Mouse (Mus musculus) bone marrow macrophage, adult 2 months (primary cell): ENCODE measurements around the gene Mical3. TPM values are rescaled to one million over a fixed set of nuclear protein-coding genes. Genes with fewer than 3 reads are reported as not detected.
"Not testable (repeated sequence)": the region's sequence is repeated elsewhere in the genome, so short reads cannot be mapped to it uniquely, and the experiment has no call there.

Experiments
- H3K27ac ChIP-seq: 2 replicates; pipeline ENCODE4 v1.5.1; 2012; ENCODE audit warnings: low read depth, low read length; ENCODE audit not compliant: insufficient read depth
- H3K4me1 ChIP-seq: 2 replicates; pipeline ENCODE4 v1.6.1; 2012; ENCODE audit warnings: low read length; ENCODE audit not compliant: control insufficient read depth, insufficient read depth
- H3K4me3 ChIP-seq: 2 replicates; pipeline ENCODE4 v1.5.1; 2012; ENCODE audit warnings: mild to moderate bottlenecking, low read length, moderate library complexity; ENCODE audit not compliant: insufficient read depth
- CTCF ChIP-seq: IDR thresholded peaks from 2 replicates; pipeline ENCODE4 v1.5.1; 2012; ENCODE audit warnings: low read depth, mild to moderate bottlenecking, low read length, moderate library complexity
- POLR2A ChIP-seq: IDR thresholded peaks from 2 replicates; pipeline ENCODE4 v1.6.1; 2012; ENCODE audit warnings: mild to moderate bottlenecking, low read depth, low read length, borderline replicate concordance
- polyA plus RNA-seq: library from polyadenylated mRNA; stranded (reverse); fragments of >200 nt; gene quantifications from 2 replicates; pipeline ENCODE4 v1.2.4, GENCODE M21; 2012; ENCODE audit not compliant: missing spikeins, insufficient read depth, insufficient read length

Mical3 gene
- polyA plus RNA-seq, 1 experiment, result 4.1 TPM

DNA sequence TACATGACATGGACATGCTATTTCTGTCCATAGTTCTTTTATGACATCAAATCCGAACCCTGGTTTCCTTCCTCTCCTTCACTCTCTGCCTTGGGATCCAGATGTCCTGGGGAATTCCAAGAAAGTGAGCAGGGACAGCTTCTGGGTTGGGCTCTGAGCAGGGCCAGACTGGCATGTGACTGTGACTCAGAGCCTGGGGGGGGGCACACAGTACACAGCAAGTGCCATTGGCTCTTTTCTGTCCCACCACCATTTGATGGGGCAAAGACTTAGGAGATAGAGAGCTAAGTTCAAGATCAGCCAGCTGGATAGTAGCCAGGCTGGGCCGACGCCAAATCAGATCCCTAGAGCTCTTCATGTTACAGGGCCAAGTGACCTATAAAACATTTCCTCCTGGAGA, 203.0 kb downstream of the Mical3 start:
- no peak for TF ChIP-seq CTCF
- no peak for TF ChIP-seq POLR2A
- Histone ChIP-seq H3K4me1 (peaks cover 28% of the 10 kb centered on the region), H3K27ac (0 out of 2 replicates have a peak overlapping the region, but pooled peaks have one; percentile 5), H3K4me3 (no peak overlapping the region)

DNA sequence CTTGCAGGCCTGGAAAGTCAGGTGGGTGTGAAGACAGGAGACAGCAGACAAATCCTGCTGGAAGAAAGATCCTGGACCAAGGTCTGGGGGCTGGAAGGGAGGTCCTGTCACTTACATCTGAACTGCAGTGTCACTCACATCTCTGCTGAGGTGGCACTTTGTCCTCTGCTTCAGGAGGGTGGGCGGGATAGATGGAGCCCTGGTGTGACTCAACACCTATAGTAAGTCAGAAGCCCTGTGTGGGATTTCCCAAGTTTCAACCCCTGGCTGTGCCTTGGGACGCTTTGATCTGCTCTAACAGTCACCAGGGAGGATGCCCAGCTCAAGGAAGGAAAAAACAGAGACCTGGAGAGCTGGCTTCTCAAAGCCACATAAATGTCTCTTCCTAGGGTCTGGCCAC, 203.9 kb downstream of the Mical3 start:
- no peak overlapping the region for H3K27ac ChIP-seq
- no peak overlapping the region for H3K4me3 ChIP-seq
- H3K4me1 ChIP-seq, result peaks cover 19% of the 10 kb centered on the region
- TF ChIP-seq POLR2A (no peak), CTCF (no peak)

DNA sequence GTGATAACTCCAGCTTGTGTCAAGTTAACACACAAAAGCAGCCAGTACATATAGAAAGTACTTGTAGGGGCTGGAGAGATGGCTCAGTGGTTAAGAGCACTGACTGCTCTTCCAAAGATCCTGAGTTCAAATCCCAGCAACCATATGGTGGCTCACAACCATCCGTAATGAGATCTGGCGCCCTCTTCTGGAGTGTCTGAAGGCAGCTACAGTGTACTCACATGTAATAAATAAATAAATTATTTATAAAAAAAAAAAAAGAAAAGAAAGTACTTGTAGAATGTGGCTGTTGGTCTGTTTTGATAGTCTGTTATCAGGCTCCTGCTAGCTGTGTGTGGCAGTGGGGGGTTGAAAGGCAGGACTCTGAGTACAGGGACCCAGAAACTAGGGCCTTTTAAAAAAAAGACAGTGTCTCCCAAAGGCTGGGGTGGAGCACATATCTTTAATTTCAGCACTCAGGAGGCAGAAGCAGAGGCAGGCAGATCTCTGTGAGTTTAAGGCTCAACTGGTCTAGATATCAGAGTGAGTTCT, 205.9 kb downstream of the Mical3 start:
- not testable (repeated sequence) for H3K4me3 ChIP-seq, H3K27ac ChIP-seq

DNA sequence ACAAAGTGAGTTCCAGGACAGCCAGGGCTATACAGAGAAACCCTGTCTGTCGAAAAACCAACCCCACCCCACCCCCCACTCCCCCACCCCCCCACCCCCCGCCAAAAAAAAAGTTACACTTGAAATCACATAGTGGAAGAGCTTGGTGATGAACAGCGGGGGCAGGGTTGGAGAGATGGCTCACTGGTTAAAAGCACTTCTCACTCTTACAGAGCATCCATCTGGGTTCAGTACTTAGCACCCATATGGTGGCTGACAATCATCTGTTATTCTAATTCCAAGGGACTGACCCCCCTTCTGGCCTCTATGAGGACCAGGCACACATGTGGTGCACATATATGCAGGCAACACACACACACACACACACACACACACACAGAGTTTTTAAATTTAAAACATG, 212.8 kb downstream of the Mical3 start:
- TF ChIP-seq POLR2A (no peak), CTCF (no peak)
- peak overlapping the region; percentile 90 for H3K27ac ChIP-seq

More for the DNA sequence above, 205.9 kb downstream of the Mical3 start:
- H3K4me1 ChIP-seq, result peaks cover 18% of the 10 kb centered on the region

DNA sequence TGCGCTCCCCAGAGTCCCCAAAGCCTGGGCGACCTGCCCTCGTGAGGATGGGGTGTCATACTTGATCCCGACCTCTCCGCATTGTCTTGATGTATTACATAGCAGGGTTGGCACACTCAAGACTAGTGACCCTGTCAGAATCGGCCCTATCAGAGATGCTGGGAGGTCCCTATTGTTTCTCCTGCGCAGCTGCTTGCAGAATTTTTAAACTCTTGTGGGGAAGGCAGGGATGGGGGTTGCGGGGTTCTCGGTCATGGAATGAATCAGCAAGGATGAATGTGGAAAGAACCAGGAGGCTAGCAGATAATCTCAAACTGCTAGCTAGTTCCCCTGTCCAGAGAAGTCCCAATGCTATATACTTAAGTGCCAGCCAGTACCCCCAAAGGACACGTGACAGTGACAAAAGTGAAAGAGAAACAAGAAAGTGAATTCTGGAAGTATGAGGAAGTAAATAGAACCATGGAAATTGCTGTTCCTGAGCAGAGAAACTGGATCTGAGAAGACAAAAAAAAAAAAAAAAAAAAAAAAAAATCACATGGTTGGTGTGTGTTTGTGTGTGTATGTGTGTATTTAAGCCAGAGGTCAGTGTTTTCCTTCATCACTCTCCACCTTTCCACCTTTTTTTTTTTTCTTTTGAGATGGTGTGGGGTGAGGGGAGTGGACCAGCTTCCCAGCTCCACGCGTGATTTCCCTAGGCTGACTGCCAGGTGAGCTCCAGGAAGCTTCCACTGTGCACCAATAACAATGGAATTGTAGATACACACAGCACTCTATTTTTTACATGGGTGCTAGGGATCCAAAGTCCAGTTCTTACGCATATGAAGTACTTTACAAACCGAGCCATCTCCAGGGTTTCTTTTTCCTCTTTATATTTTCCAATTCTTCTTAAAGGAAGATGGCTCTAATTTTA, 213.6 kb downstream of the Mical3 start:
- peak overlapping the region; percentile 90 for H3K27ac ChIP-seq
- peaks cover 44% of the 10 kb centered on the region for H3K4me1 ChIP-seq
- H3K4me3 ChIP-seq, result peak overlapping the region; percentile 89

More for the DNA sequence above, 212.8 kb downstream of the Mical3 start:
- Histone ChIP-seq H3K4me1 (peaks cover 37% of the 10 kb centered on the region), H3K4me3 (no peak overlapping the region)

DNA sequence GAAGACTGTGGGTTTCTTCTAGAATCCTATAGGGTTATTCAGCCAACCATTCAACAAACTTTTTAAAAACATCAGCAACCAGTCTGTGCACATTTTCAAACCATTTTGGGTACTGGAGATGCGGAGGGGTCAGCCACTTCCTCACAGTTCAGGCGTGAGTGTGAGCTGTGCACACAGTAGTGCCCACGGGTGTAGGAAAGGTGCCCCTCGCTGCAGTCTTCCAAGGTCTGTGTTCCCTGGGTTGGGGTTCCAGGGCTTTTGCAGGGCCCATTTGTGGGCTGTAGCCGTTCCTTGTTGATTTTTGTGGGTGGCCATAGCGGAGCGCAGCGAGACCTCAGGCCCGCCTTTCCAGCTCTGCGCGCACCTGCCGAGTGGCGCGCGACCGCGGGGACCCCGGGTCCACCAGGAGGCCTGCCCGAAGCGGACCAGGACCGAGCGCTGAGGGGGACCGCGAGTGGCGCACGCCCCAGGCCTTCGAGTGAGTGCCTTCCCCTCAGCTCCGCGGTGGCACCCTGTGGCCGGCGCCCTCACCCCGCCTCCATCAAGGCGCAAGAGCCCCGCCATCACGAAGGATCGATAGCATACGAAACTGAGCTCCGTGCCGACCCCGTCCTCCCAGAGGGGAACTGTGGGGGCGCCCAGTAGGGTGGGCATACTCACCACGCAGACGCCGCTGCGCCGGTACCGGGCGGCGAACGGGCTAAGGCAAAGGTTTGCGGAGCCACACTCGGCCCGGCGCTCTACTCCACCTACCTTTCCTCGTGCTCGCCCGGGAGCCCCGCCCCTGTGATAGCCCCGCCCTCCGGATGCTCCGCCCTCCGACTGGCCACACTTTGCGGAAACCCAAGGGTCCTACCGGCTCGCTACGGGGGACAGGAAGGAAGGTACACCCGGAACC, 214.5 kb downstream of the Mical3 start, which contains the start of gene Bid:
Gene Bid (minus strand): TSS at position 780 of the 898 bp plus-strand sequence.
- TF ChIP-seq CTCF, result no peak
- TF ChIP-seq POLR2A, result no peak
- Histone ChIP-seq H3K4me1 (peaks cover 53% of the 10 kb centered on the region), H3K4me3 (peak within 1 kb of the TSS; percentile 89), H3K27ac (peak within 1 kb of the TSS; percentile 90)

DNA sequence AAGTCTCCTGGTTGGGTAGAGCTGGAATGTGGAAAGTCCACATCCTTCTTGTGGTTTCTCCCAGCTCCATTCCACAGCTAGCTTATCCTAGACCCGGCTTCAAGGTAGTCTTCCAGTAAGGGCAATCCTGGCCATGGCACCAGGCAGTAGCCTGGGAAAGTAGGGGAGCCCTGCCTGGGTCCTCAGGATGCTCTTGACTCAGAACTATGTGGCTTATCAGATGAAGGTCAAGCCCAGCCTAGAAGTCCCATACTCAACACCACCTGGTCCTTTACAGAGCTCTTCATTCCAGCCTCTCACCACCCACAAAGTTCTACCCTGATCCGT, 215.2 kb downstream of the Mical3 start:
- peak overlapping the region; percentile 71 for H3K27ac ChIP-seq
- peak overlapping the region; percentile 89 for H3K4me3 ChIP-seq
- TF ChIP-seq POLR2A (no peak), CTCF (no peak)
- peaks cover 60% of the 10 kb centered on the region for H3K4me1 ChIP-seq

DNA sequence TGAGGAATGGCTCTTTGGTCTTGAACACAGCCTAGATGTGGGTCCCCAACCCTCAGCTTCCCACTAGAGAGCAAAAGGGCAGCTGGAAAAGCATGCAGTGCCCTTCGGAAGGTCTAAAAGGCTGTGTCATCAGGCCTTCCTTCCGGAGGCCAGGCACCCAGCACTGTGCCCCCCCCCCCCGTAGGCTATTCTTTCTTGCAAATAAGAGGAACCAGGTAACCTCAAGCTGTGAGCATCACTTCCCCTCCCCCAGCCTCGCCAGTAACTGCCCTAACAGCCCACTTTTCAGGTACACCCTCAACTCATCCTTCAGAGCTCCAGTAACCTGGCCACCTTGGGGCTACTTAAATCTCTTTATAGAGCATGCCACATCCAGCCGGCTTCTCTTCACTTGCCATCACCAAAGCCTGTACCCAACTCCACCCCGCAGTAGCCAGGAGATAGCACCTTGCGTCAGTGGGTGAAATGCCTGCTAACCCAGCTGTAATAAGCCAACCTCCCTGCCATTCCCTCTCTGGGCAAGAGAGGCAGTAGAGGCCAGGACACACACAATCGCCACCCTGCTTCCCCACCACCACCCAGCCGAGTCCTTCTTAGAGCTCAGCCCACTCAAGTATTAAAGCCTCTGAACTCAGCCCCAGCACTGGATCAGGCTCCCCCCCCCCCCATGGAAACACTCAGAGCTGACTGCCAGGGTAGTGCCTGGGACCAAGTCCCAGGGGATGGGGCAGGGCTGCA, 215.7 kb downstream of the Mical3 start:
- peak overlapping the region; percentile 89 for H3K4me3 ChIP-seq
- peak overlapping the region; percentile 96 for H3K27ac ChIP-seq
- TF ChIP-seq POLR2A (no peak), CTCF (no peak)
- peaks cover 64% of the 10 kb centered on the region for H3K4me1 ChIP-seq

DNA sequence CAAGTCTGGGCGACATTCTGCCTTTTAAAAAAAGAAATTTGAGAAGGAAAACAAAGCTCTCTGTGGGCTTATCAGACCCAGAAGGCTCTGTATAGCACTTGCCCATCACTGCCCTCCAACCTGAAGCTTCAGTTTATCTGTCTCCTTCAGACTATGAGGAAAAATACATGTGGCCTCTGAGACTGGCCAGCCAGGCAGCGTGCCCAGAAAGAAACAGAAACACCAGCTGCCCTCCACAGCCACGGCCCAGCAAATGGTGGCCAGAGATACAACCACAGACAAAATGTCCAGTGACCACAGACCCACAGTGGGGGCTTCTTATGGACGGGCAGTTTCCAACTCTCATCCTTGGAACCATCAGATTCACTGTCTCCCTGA, 216.3 kb downstream of the Mical3 start:
- TF ChIP-seq POLR2A, result no peak
- no peak for TF ChIP-seq CTCF
- Histone ChIP-seq H3K4me3 (peak overlapping the region; percentile 89), H3K4me1 (peaks cover 64% of the 10 kb centered on the region), H3K27ac (peak overlapping the region; percentile 96)

DNA sequence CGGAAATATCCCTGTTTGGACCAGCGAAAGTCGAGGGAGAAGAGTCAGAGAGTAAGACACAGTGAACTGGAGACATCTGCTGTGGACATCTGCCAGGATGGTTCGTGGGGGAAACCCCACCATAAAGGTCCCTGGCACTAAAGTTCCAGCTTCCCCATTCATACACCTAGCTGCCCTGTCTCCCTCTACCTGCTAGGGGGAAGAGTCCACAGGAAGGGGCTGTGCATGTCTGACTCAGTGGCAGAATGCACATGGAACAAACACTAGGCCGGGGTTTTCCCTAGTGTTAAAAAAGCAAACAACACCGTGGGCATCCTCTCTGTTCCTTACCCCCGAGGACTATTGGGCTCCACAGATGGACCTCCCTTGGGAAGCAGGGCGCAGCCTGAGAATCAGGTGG, 217.0 kb downstream of the Mical3 start:
- Histone ChIP-seq H3K4me3 (no peak overlapping the region), H3K4me1 (peaks cover 62% of the 10 kb centered on the region), H3K27ac (peak overlapping the region; percentile 96)
- no peak for TF ChIP-seq CTCF
- no peak for TF ChIP-seq POLR2A
